Mouse (Mus musculus) kidney, postnatal 25 days (tissue): ENCODE measurements at regions not wholly inside any gene's neighbourhood (a gene's known extent, or its start where the extent isn't known, plus 50 kb on each side); places are given as distances from the start of the nearest gene placed in this dataset.

Experiments
- DNase-seq, 2 experiments: peaks; one replicate each; pipeline ENCODE4 v3.0.0; 2021; ENCODE audit warnings: mixed read lengths in 2 of 2

- peak; percentile 28 to 78 for DNase-seq
Measured at GRCm38 (mm10) chr3:129450671-129451070, 81.5 kb upstream of the Elovl6 start.

DNA sequence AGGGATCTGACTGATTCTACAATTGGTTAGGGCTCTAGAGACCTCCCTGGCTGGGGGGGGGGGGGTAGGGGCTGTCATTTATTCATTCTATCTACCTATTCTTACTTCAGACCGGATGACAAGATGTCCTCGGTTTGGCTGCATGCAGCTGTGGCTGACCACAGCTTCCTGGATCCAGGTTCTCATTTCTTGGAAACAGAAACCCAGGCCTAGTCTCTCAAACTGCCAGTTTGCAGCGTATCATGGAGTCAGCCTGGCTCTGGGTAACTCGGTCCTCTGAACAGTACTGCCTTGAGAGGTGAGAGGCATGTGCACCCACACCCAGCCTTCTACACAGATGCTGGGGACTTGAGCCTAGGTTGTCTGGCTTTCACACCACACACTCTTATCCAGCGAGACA, 62.1 kb upstream of the Elovl6 start:
- no peak for DNase-seq

DNA sequence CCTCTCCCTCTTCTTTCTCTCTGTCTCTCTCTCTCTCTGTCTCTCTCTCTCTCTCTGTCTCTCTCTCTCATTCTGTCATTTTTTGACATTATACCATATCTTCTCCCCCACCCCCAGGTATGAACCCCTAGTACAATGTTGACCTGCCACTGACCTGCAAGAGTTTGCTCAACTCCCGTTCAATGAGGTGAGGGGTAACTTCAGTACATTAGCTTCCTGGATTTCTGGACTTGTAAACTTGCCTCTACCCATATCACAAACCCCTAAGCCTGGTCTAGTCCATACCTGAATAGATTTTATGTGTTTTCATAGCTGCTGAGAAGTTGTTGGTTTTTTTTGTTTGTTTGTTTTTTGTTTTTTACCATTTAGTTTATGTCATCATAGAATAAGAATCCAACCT, 60.8 kb upstream of the Elovl6 start:
- DNase-seq, result no peak

GRCm38 (mm10) chr3:129472008-129472407, 60.1 kb upstream of the Elovl6 start:
- DNase-seq, result no peak

DNA sequence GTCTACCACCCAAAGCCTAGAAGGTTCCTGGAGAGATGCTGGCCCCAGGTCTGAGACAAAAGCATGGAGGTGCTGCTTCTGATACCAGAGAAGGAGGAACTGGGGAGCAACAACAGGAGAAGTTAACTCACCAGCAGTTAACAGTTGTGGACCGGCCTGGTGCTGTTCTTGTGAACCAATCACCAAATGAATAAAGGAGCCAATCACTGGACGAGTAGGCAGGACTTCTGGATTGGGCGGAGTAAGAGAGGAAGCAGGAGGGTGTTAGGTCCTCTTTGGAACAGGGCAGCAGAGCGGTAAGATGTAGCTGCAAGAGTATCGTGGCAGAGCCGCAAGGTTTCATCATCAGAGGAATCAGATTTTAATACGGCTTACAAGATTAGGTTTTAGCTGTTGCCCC, 57.7 kb upstream of the Elovl6 start:
- DNase-seq, result no peak

DNA sequence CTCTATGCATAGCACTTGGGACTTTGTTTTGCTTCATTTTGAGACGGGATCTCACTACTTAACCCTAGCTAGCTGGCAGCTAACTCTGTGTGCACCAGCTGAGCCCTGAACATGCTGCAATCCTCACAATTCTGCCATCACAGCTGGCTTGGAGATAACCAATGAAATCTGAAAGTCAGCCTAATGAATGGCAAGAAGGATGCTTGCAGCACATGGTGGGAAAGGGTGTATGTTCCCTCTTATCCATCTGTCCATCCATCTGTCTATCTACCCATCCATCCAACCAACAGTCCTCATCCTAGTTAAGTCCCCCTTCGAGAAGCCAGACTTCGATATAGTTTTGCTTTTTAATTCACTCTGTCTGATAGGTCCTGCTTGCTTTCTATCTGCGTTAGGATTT, 55.9 kb upstream of the Elovl6 start:
- DNase-seq, result no peak

GRCm38 (mm10) chr3:129478093-129478492, 54.1 kb upstream of the Elovl6 start:
- no peak for DNase-seq

- DNase-seq, result no peak
Measured at GRCm38 (mm10) chr3:129481293-129481692, 50.9 kb upstream of the Elovl6 start.
